Mouse (Mus musculus): Measurements from ENCODE around the gene Tnks1bp1.

DNA sequence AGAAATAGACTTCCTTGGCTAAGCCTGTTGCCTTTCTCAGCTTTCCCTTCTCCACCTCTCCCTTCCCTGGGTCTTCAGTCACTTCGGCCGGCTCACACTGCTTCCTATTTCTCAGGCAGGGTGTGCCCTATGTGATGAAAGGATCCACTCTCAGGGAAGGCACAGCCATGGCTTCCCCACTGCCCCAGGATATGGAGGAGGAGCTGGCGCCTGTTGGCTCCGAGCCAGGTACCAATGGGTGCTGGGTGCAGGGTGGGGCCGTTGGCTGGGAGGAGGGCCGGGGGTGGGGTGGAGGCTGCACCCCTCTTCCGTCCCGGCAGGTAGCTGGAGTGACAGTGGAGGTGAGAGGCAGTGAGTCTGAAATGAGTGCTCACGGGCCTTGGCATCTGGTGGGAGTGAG is 2.9 kb downstream of the Tnks1bp1 start:
- no peak for TF ChIP-seq POLR2A (IDR thresholded peaks at IDR 0.05; ENCODE audit: low read depth, low read length)
- TF ChIP-seq CTCF (IDR thresholded peaks at IDR 0.05; ENCODE audit: extremely low read depth, insufficient read length, insufficient replicate concordance, low read depth, low read length) = no peak
